13 mouse cellular contexts compared by ENCODE assay signal in genomic region chr7:97245261-97245949, GRCm38 (mm10).
A peak's percentile ranks its signal among the peaks of the same experiment; 100 is the strongest.
DNase-seq lines count a peak whose midpoint lies in the region; ATAC-seq and TF ChIP-seq lines count a peak whose summit lies in the region.
"Had no signal": no experiment of that assay in that cellular context is flagged by ENCODE, and none has a peak within 500 bp of the region (broad histone marks: within the 10 kb centered on the region; RNA-seq: fewer than 3 reads in every experiment).

No protein-coding gene starts in this region.

- DNase-seq in hindbrain, embryonic 14.5 days (ENCODE audit: low spot score): no peak
- DNase-seq in hindbrain, embryonic 11.5 days (ENCODE audit: low spot score): no peak
- DNase-seq in brain, embryonic 14.5 days (ENCODE audit: low read depth): peak; percentile 73
- peak; percentile 30 to 42 for DNase-seq in layer of hippocampus, postnatal 36 days
- DNase-seq in spleen, postnatal 4 days (ENCODE audit: low spot score in 2 of 2): no peak
- DNase-seq in cerebellum, adult 11 months: no peak
- DNase-seq: embryo, embryonic 11 days; kidney, postnatal 25 days had no signal

- no peak overlapping the region for H3K4me2 ChIP-seq in hindbrain, embryonic 14.5 days (replicated peaks)
- H3K4me2 ChIP-seq in hindbrain, embryonic 11.5 days (replicated peaks; ENCODE audit: low read depth, low read length): no peak overlapping the region
- no peak overlapping the region for H3K4me2 ChIP-seq in forebrain, embryonic 13.5 days
- H3K4me2 ChIP-seq: limb, embryonic 15.5 days had no signal

- no peak for TF ChIP-seq CTCF in brain, embryonic 14.5 days (IDR thresholded peaks at IDR 0.05; ENCODE audit: borderline replicate concordance, extremely low read depth, insufficient read depth, insufficient read length)

- no peak overlapping the region for H3K9ac ChIP-seq in hindbrain, embryonic 14.5 days
- H3K9ac ChIP-seq in hindbrain, embryonic 11.5 days (ENCODE audit: low read depth, low read length): no peak overlapping the region
- H3K9ac ChIP-seq in forebrain, embryonic 13.5 days: no peak overlapping the region
- H3K9ac ChIP-seq: limb, embryonic 15.5 days had no signal

- no peaks in the 10 kb centered on the region for H3K27me3 ChIP-seq in hindbrain, embryonic 14.5 days (ENCODE audit: control insufficient read depth, insufficient read depth, low read length)
- no peaks in the 10 kb centered on the region for H3K27me3 ChIP-seq in hindbrain, embryonic 11.5 days (ENCODE audit: control insufficient read depth, insufficient read depth, low read length)
- no peaks in the 10 kb centered on the region for H3K27me3 ChIP-seq in forebrain, embryonic 13.5 days
- H3K27me3 ChIP-seq: limb, embryonic 15.5 days; Patski had no signal

- H3K9me3 ChIP-seq in hindbrain, embryonic 14.5 days (ENCODE audit: control insufficient read depth, low read length): no peaks in the 10 kb centered on the region
- no peaks in the 10 kb centered on the region for H3K9me3 ChIP-seq in hindbrain, embryonic 11.5 days (ENCODE audit: control insufficient read depth, low read length)
- H3K9me3 ChIP-seq in forebrain, embryonic 13.5 days (replicated peaks): no peaks in the 10 kb centered on the region
- H3K9me3 ChIP-seq: limb, embryonic 15.5 days had no signal

- 60% methylated on average over 2 of the region's 2 CpGs for WGBS in hindbrain, embryonic 14.5 days
- 81% methylated on average over 2 of the region's 2 CpGs for WGBS in hindbrain, embryonic 11.5 days
- WGBS in forebrain, embryonic 13.5 days: 63% methylated on average over 2 of the region's 2 CpGs

- H3K27ac ChIP-seq in hindbrain, embryonic 14.5 days: no peak overlapping the region
- no peak overlapping the region for H3K27ac ChIP-seq in hindbrain, embryonic 11.5 days (ENCODE audit: low read depth, low read length)
- peak overlapping the region; percentile 54 for H3K27ac ChIP-seq in forebrain, embryonic 13.5 days
- H3K27ac ChIP-seq: limb, embryonic 15.5 days had no signal

- no peak for TF ChIP-seq POLR2A in brain, embryonic 14.5 days (IDR thresholded peaks at IDR 0.05; ENCODE audit: borderline replicate concordance, extremely low read depth, insufficient read depth, insufficient read length, poor library complexity, severe bottlenecking)

- 0 out of 2 replicates have a peak, but pooled peaks have one; percentile 46 for ATAC-seq in hindbrain, embryonic 14.5 days (ENCODE audit: low FRiP score)
- ATAC-seq in hindbrain, embryonic 11.5 days (ENCODE audit: low FRiP score): no peak
- ATAC-seq in forebrain, embryonic 13.5 days: peak; percentile 93
- ATAC-seq in activated CD4-positive, CD25-positive, alpha-beta regulatory T cell, adult 4 months: no peak
- ATAC-seq: inflammation-experienced regulatory T-cells, adult 6 months; Patski had no signal

- 0 out of 2 replicates have a peak, but pooled peaks cover 5% of the 10 kb centered on the region for H3K4me1 ChIP-seq in hindbrain, embryonic 14.5 days (replicated peaks; ENCODE audit: control insufficient read depth, insufficient read depth, low read length)
- H3K4me1 ChIP-seq in hindbrain, embryonic 11.5 days (replicated peaks; ENCODE audit: control insufficient read depth, insufficient read depth, low read length): no peaks in the 10 kb centered on the region
- 0 out of 2 replicates have a peak, but pooled peaks cover 15% of the 10 kb centered on the region for H3K4me1 ChIP-seq in forebrain, embryonic 13.5 days
- H3K4me1 ChIP-seq: limb, embryonic 15.5 days had no signal

- no peaks in the 10 kb centered on the region for H3K36me3 ChIP-seq in hindbrain, embryonic 14.5 days (replicated peaks; ENCODE audit: control insufficient read depth, insufficient read depth)
- no peaks in the 10 kb centered on the region for H3K36me3 ChIP-seq in hindbrain, embryonic 11.5 days (ENCODE audit: control insufficient read depth, insufficient read depth, low read length)
- no peaks in the 10 kb centered on the region for H3K36me3 ChIP-seq in forebrain, embryonic 13.5 days (ENCODE audit: poor library complexity, severe bottlenecking)
- H3K36me3 ChIP-seq: limb, embryonic 15.5 days had no signal

- no peak overlapping the region for H3K4me3 ChIP-seq in hindbrain, embryonic 14.5 days (replicated peaks; ENCODE audit: low read length)
- no peak overlapping the region for H3K4me3 ChIP-seq in hindbrain, embryonic 11.5 days (ENCODE audit: low read depth, low read length)
- H3K4me3 ChIP-seq in forebrain, embryonic 13.5 days: no peak overlapping the region
- H3K4me3 ChIP-seq: limb, embryonic 15.5 days had no signal

Comparison
In these comparisons a context has a peak if more than half of its experiments do, and no peak if none do; other contexts are left out.
1. ATAC-seq: peak in hindbrain, embryonic 14.5 days (single experiment) and forebrain, embryonic 13.5 days (single experiment); none in hindbrain, embryonic 11.5 days (single experiment) and activated CD4-positive, CD25-positive, alpha-beta regulatory T cell, adult 4 months (single experiment).
2. DNase-seq: peak in brain, embryonic 14.5 days (single experiment) and layer of hippocampus, postnatal 36 days (2 of 2); none in hindbrain, embryonic 14.5 days (single experiment), hindbrain, embryonic 11.5 days (single experiment), spleen, postnatal 4 days (0 of 2) and cerebellum, adult 11 months (single experiment).